Mouse (Mus musculus) B cell, adult (primary cell): Measurements from ENCODE around the gene Defa31. TPM values are rescaled to one million over a fixed set of nuclear protein-coding genes. Genes with fewer than 3 reads are reported as not detected.

Source experiments
- total RNA-seq: library from RNA; stranded (reverse); gene quantifications from 4 replicates; pipeline ENCODE4 v1.2.4, GENCODE M21; 2023; ENCODE audit not compliant: inconsistent age

The Defa31 gene
- not detected in 4 replicates for total RNA-seq

DNA sequence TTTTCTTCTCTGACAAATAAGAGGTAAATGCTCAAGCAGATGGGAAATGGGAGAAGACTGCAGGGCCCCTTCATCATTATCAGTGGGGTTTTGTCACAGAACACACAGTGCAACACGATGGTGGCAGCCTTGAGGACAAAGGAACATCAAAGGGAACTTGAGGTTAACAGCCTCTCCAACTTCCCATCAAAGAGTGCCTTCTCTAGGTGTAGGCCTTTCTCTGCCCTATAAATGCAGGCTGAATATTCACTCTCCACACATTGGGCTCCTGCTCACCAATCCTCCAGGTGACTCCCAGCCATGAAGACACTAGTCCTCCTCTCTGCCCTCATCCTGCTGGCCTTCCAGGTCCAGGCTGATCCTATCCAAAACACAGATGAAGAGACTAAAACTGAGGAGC lies at the start of gene Defa31:
Gene Defa31 (plus strand): TSS at position 301 of the 400 bp plus-strand sequence.

DNA sequence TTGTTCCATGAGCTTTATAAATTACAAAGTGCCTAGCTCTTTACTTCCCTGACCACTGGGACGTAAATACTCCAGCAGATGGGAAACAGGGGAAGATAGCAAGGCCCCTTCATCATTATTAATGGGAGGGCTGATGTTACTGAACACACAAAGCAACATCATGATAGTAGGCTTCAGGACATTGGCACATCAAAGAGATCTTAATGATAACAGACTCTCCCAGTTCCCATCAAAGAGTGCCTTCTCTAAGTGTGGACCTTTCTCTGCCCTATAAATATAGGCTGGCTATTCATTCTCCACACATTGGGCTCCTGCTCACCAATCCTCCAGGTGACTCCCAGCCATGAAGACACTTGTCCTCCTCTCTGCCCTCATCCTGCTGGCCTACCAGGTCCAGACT lies 29.4 kb upstream of the Defa31 start, which contains the start of gene Defa22:
Gene Defa22 (plus strand): TSS at position 301 of the 400 bp plus-strand sequence.

DNA sequence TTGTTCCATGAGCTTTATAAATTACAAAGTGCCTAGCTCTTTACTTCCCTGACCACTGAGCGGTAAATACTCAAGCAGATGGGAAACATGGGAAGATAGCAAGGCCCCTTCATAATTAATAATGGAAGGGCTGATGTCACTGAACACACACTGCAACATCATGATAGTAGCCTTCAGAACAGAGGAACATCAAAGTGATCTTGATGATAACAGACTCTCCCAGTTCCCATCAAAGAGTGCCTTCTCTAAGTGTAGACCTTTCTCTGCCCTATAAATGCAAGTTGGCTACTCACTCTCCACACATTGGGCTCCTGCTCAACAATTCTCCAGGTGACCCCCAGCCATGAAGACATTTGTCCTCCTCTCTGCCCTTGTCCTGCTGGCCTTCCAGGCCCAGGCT lies 9.8 kb downstream of the Defa31 start, which contains the start of gene Gm15293:
Gene Gm15293 (plus strand): TSS at position 301 of the 400 bp plus-strand sequence.

Other genes with a start within 250 kb of the Defa31 start
- gene AY761185, start 246.9 kb upstream of the Defa31 start, total RNA-seq: not detected in 4 replicates
- not detected in 4 replicates for gene Defa21, start 166.1 kb upstream of the Defa31 start, total RNA-seq
- not detected in 4 replicates for gene Defa23, start 136.6 kb upstream of the Defa31 start, total RNA-seq
- gene Defa35, start 126.6 kb upstream of the Defa31 start, total RNA-seq: not detected in 4 replicates
- gene Defa25, start 107.2 kb upstream of the Defa31 start, total RNA-seq: not detected in 4 replicates
- gene Gm14851, start 95.6 kb upstream of the Defa31 start, total RNA-seq: not detected in 4 replicates
- not detected in 4 replicates for gene Defa30, start 57.0 kb upstream of the Defa31 start, total RNA-seq
- gene Defa22, start 29.3 kb upstream of the Defa31 start, total RNA-seq: not detected in 4 replicates
- gene Gm15293, start 9.9 kb downstream of the Defa31 start, total RNA-seq: not detected in 4 replicates
- not detected in 4 replicates for gene Gm15292, start 58.1 kb downstream of the Defa31 start, total RNA-seq
- not detected in 4 replicates for gene Defa27, start 123.9 kb downstream of the Defa31 start, total RNA-seq
- not detected in 4 replicates for gene Defa29, start 135.4 kb downstream of the Defa31 start, total RNA-seq
- not detected in 4 replicates for gene Defa2, start 186.9 kb downstream of the Defa31 start, total RNA-seq
- gene Defa33, start 200.2 kb downstream of the Defa31 start, total RNA-seq: not detected in 4 replicates
- gene Defa36, start 235.8 kb downstream of the Defa31 start, total RNA-seq: not detected in 4 replicates